Mouse (Mus musculus) bone marrow, adult 2 months (tissue): ENCODE results near the gene A630095N17Rik.
A peak's percentile ranks its signal among the peaks of the same experiment; 100 is the strongest.

Experiments
- CTCF ChIP-seq: fragments of 200-500 bp; IDR thresholded peaks from 2 replicates; pipeline ENCODE4 v1.5.1; 2011; ENCODE audit warnings: low read length, control low read depth; ENCODE audit not compliant: control insufficient read depth, insufficient read depth
- POLR2A ChIP-seq: fragments of 200-500 bp; IDR thresholded peaks from 2 replicates; pipeline ENCODE4 v1.6.1; 2011; ENCODE audit warnings: low read depth, mild to moderate bottlenecking, control low read depth, low read length, borderline replicate concordance; ENCODE audit not compliant: control insufficient read depth

DNA sequence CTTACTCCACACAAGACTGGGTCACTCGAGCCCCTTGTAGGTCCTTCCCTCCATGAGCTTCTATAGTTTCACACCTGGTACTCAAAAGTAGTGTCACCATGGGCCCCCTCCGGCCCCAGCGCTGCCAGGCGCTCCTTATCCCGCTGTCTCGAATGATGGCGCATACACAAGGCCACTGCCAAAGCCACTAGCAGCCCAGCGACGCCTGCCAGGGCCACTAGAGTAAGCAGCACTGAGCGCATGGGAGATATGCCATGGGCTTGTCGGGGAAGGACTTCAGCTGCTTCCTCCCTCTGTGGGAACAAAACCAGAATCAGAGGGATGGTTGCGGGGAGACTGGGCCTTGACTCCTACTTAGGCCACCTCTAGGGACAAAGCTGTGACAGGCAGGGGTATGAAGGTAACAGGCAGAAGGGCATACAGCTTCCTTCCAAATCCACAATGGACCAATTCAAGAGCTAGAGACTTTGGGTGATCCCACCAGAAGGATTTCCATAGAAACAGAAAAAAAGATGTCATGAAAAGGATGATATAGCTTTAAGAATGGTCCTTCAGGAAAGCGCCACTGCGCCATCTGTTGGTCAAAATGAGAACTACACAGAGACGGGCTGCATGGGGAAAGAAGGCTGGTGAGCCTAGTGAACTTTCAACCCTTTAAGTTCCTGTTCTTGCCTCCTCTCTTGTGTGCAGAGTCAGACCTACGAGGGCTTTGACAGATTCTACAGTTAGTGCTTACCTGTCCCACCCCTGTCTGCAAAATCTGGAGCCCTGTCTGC is 22.1 kb upstream of the A630095N17Rik start:
- TF ChIP-seq CTCF (peak; percentile 75), POLR2A (no peak)
